Mouse (Mus musculus): ENCODE measurements around the gene Sh2b3. TPM values are rescaled to one million over a fixed set of nuclear protein-coding genes. Genes with fewer than 3 reads are reported as not detected.
"Not testable (repeated sequence)": the region's sequence is repeated elsewhere in the genome, so short reads cannot be mapped to it uniquely, and the experiment has no call there.

Sh2b3 gene
- polyA plus RNA-seq, 1 experiment from 2014 or later = 4.8 TPM

GRCm38 (mm10) chr5:121858427-121858826 lies 21.0 kb upstream of the Sh2b3 start:
- H3K9ac ChIP-seq = no peak overlapping the region
- no peak overlapping the region for H3K4me2 ChIP-seq
- peaks cover 4% of the 10 kb centered on the region; the same call in 1 of the 2 replicates for H3K9me3 ChIP-seq (replicated peaks)
- no peak overlapping the region for H3K27ac ChIP-seq
- no peak overlapping the region for H3K4me3 ChIP-seq
- H3K36me3 ChIP-seq (ENCODE audit: poor library complexity, severe bottlenecking) = peaks cover 43% of the 10 kb centered on the region
- H3K27me3 ChIP-seq = no peaks in the 10 kb centered on the region
- H3K4me1 ChIP-seq = peaks cover 15% of the 10 kb centered on the region
- WGBS = 89% methylated on average over 12 of the region's 12 CpGs
- no peak for ATAC-seq

GRCm38 (mm10) chr5:121856740-121857139 lies 19.3 kb upstream of the Sh2b3 start:
- Histone ChIP-seq H3K4me1 (peaks cover 15% of the 10 kb centered on the region), H3K27ac (no peak overlapping the region), H3K4me2 (no peak overlapping the region), H3K9ac (no peak overlapping the region), H3K36me3 (ENCODE audit: poor library complexity, severe bottlenecking) (peaks cover 60% of the 10 kb centered on the region), H3K27me3 (no peaks in the 10 kb centered on the region), H3K9me3 (replicated peaks) (peaks cover 4% of the 10 kb centered on the region; the same call in 1 of the 2 replicates), H3K4me3 (no peak overlapping the region)
- 88% methylated on average over 11 of the region's 11 CpGs for WGBS
- no peak for ATAC-seq

GRCm38 (mm10) chr5:121854768-121855167 lies 17.3 kb upstream of the Sh2b3 start:
- 55% methylated on average over 10 of the region's 10 CpGs for WGBS
- H3K9ac ChIP-seq = no peak overlapping the region
- peaks cover 53% of the 10 kb centered on the region for H3K36me3 ChIP-seq (ENCODE audit: poor library complexity, severe bottlenecking)
- no peaks in the 10 kb centered on the region for H3K27me3 ChIP-seq
- ATAC-seq = no peak
- H3K9me3 ChIP-seq (replicated peaks) = no peaks in the 10 kb centered on the region
- H3K4me3 ChIP-seq = no peak overlapping the region
- H3K27ac ChIP-seq = 0 out of 2 replicates have a peak overlapping the region, but pooled peaks have one; percentile 11
- peaks cover 34% of the 10 kb centered on the region for H3K4me1 ChIP-seq
- H3K4me2 ChIP-seq = no peak overlapping the region

GRCm38 (mm10) chr5:121853368-121854051 lies 16.1 kb upstream of the Sh2b3 start:
- H3K9ac ChIP-seq = peak overlapping the region; percentile 16; the same call in 1 of the 2 replicates
- H3K27me3 ChIP-seq = no peaks in the 10 kb centered on the region
- 87% methylated on average over 9 of the region's 9 CpGs for WGBS
- H3K9me3 ChIP-seq (replicated peaks) = no peaks in the 10 kb centered on the region
- no peak overlapping the region for H3K4me2 ChIP-seq
- no peak overlapping the region for H3K4me3 ChIP-seq
- H3K27ac ChIP-seq = 0 out of 2 replicates have a peak overlapping the region, but pooled peaks have one; percentile 35
- ATAC-seq = no peak
- peaks cover 46% of the 10 kb centered on the region for H3K36me3 ChIP-seq (ENCODE audit: poor library complexity, severe bottlenecking)
- peaks cover 39% of the 10 kb centered on the region for H3K4me1 ChIP-seq

GRCm38 (mm10) chr5:121849478-121850349 lies 12.3 kb upstream of the Sh2b3 start:
- no peak for ATAC-seq
- no peaks in the 10 kb centered on the region for H3K9me3 ChIP-seq (replicated peaks)
- no peak overlapping the region for H3K27ac ChIP-seq

GRCm38 (mm10) chr5:121848743-121849142 lies 11.3 kb upstream of the Sh2b3 start, which contains the start of gene Pheta1:
Gene Pheta1 (plus strand): TSS chr5:121848984.
- Histone ChIP-seq H3K4me1 (peaks cover 35% of the 10 kb centered on the region), H3K4me3 (peak within 1 kb of the TSS; percentile 84), H3K9ac (peak within 1 kb of the TSS; percentile 85), H3K9me3 (replicated peaks) (no peaks in the 10 kb centered on the region), H3K4me2 (peak within 1 kb of the TSS; percentile 68), H3K27ac (peak within 1 kb of the TSS; percentile 51), H3K36me3 (ENCODE audit: poor library complexity, severe bottlenecking) (peaks cover 28% of the 10 kb centered on the region), H3K27me3 (peaks cover 23% of the 10 kb centered on the region)
- under 1% methylated on average over 39 of the region's 42 CpGs for WGBS
- ATAC-seq = peak; percentile 94

More at GRCm38 (mm10) chr5:121849478-121850349, 12.3 kb upstream of the Sh2b3 start:
- Histone ChIP-seq H3K4me2 (peak overlapping the region; percentile 68), H3K9ac (peak overlapping the region; percentile 85), H3K4me3 (peak overlapping the region; percentile 84), H3K36me3 (ENCODE audit: poor library complexity, severe bottlenecking) (peaks cover 38% of the 10 kb centered on the region), H3K27me3 (peaks cover 13% of the 10 kb centered on the region), H3K4me1 (peaks cover 45% of the 10 kb centered on the region)
- 42% methylated on average over 20 of the region's 20 CpGs for WGBS

GRCm38 (mm10) chr5:121848035-121848519 lies 10.6 kb upstream of the Sh2b3 start:
- Histone ChIP-seq H3K27me3 (peaks cover 29% of the 10 kb centered on the region), H3K4me1 (peaks cover 36% of the 10 kb centered on the region), H3K9me3 (replicated peaks) (no peaks in the 10 kb centered on the region), H3K4me2 (peak overlapping the region; percentile 68), H3K27ac (peak overlapping the region; percentile 51), H3K4me3 (peak overlapping the region; percentile 84), H3K36me3 (ENCODE audit: poor library complexity, severe bottlenecking) (peaks cover 22% of the 10 kb centered on the region), H3K9ac (peak overlapping the region; percentile 57)
- peak; percentile 29 for ATAC-seq
- under 1% methylated on average over 17 of the region's 17 CpGs for whole genome bisulfite sequencing

GRCm38 (mm10) chr5:121847269-121847668 lies 9.8 kb upstream of the Sh2b3 start:
- Histone ChIP-seq H3K4me1 (peaks cover 42% of the 10 kb centered on the region), H3K36me3 (ENCODE audit: poor library complexity, severe bottlenecking) (peaks cover 14% of the 10 kb centered on the region), H3K27me3 (peaks cover 35% of the 10 kb centered on the region)
- not testable (repeated sequence) for H3K27ac ChIP-seq; H3K4me3 ChIP-seq; H3K9ac ChIP-seq; H3K9me3 ChIP-seq (replicated peaks); H3K4me2 ChIP-seq; ATAC-seq
- WGBS = 84% methylated on average over 3 of the region's 3 CpGs

- Histone ChIP-seq H3K9me3 (replicated peaks) (no peaks in the 10 kb centered on the region; the same call in 1 of the 2 replicates), H3K27me3 (peaks cover 44% of the 10 kb centered on the region), H3K9ac (no peak overlapping the region), H3K27ac (no peak overlapping the region), H3K4me3 (no peak overlapping the region), H3K4me1 (peaks cover 41% of the 10 kb centered on the region), H3K36me3 (ENCODE audit: poor library complexity, severe bottlenecking) (peaks cover 4% of the 10 kb centered on the region), H3K4me2 (no peak overlapping the region)
- no peak for ATAC-seq
- WGBS = 83% methylated on average over 11 of the region's 11 CpGs
These were observed 8.9 kb upstream of the Sh2b3 start for GRCm38 (mm10) chr5:121846322-121846721.

- no peak overlapping the region for H3K9ac ChIP-seq
- H3K4me1 ChIP-seq = peaks cover 31% of the 10 kb centered on the region
- 40% methylated on average over 4 of the region's 4 CpGs for WGBS
- H3K36me3 ChIP-seq (ENCODE audit: poor library complexity, severe bottlenecking) = no peaks in the 10 kb centered on the region
- H3K4me3 ChIP-seq = no peak overlapping the region
- no peak overlapping the region for H3K27ac ChIP-seq
- H3K27me3 ChIP-seq = peaks cover 52% of the 10 kb centered on the region
- no peak for ATAC-seq
- H3K4me2 ChIP-seq = no peak overlapping the region
- H3K9me3 ChIP-seq (replicated peaks) = no peaks in the 10 kb centered on the region; the same call in 1 of the 2 replicates
These were observed 7.9 kb upstream of the Sh2b3 start for GRCm38 (mm10) chr5:121845361-121845760.

GRCm38 (mm10) chr5:121843138-121843905 lies 5.9 kb upstream of the Sh2b3 start:
- H3K36me3 ChIP-seq (ENCODE audit: poor library complexity, severe bottlenecking) = no peaks in the 10 kb centered on the region
- no peaks in the 10 kb centered on the region; the same call in 1 of the 2 replicates for H3K9me3 ChIP-seq (replicated peaks)
- no peak overlapping the region for H3K9ac ChIP-seq
- peak overlapping the region; percentile 75 for H3K4me2 ChIP-seq
- 14% methylated on average over 17 of the region's 17 CpGs for WGBS
- H3K4me3 ChIP-seq = peak overlapping the region; percentile 44
- no peak overlapping the region for H3K27ac ChIP-seq
- H3K27me3 ChIP-seq = peaks cover 69% of the 10 kb centered on the region
- H3K4me1 ChIP-seq = peaks cover 27% of the 10 kb centered on the region
- no peak for ATAC-seq
